Mouse (Mus musculus) kidney, embryonic 15.5 days (tissue): ENCODE measurements around the gene Megf9. TPM values are rescaled to one million over a fixed set of nuclear protein-coding genes. Genes with fewer than 3 reads are reported as not detected.

Experiments used
- ATAC-seq: fragments of 200-750 bp; cut with Nextera tagmentation; replicated peaks from 2 replicates; pipeline ENCODE4 v1.8.0; 2017; ENCODE audit warnings: moderate TSS enrichment; ENCODE audit not compliant: low FRiP score
- H3K27ac ChIP-seq: fragments of 300-500 bp; sonication (generic); 2 replicates; pipeline ENCODE4 v1.5.1; 2015; ENCODE audit warnings: mild to moderate bottlenecking, inconsistent platforms
- H3K27me3 ChIP-seq: fragments of 300-500 bp; sonication (generic); 2 replicates; pipeline ENCODE4 v1.6.1; 2015; ENCODE audit warnings: inconsistent platforms
- H3K36me3 ChIP-seq: fragments of 300-500 bp; sonication (generic); 2 replicates; pipeline ENCODE4 v1.6.1; 2015; ENCODE audit warnings: inconsistent platforms
- H3K4me1 ChIP-seq: fragments of 300-500 bp; sonication (generic); 2 replicates; pipeline ENCODE4 v1.6.1; 2015; ENCODE audit warnings: inconsistent platforms
- H3K4me2 ChIP-seq: fragments of 300-500 bp; sonication (generic); 2 replicates; pipeline ENCODE4 v1.6.1; 2015; ENCODE audit warnings: moderate library complexity, mild to moderate bottlenecking, inconsistent platforms
- H3K4me3 ChIP-seq: fragments of 300-500 bp; sonication (generic); replicated peaks from 2 replicates; pipeline ENCODE4 v1.5.1; 2015; ENCODE audit warnings: mild to moderate bottlenecking, inconsistent platforms
- H3K9ac ChIP-seq: fragments of 300-500 bp; sonication (generic); 2 replicates; pipeline ENCODE4 v1.6.1; 2015; ENCODE audit warnings: mild to moderate bottlenecking, inconsistent platforms
- H3K9me3 ChIP-seq: fragments of 300-500 bp; sonication (generic); replicated peaks from 2 replicates; pipeline ENCODE4 v1.6.1; 2016; ENCODE audit warnings: inconsistent platforms
- WGBS: fragments of 180-500 bp; shearing (Covaris S2); methylation state at CpG from one replicate; pipeline ENCODE4 v1.1.7; 2015; ENCODE audit warnings: mixed read lengths; 5-methylcytosine and 5-hydroxymethylcytosine counted together
- polyA plus RNA-seq: library from polyadenylated mRNA; unstranded; fragments of >200 nt; fragmentation: Nextera tagmentation; extraction: Ambion mirVana; gene quantifications from 2 replicates; pipeline ENCODE4 v1.2.1, GENCODE M21; 2015

Megf9 gene
- polyA plus RNA-seq, 1 experiment from 2014 or later = 13.6 TPM

- WGBS = 79% methylated on average over 6 of the region's 6 CpGs
- ATAC-seq = no peak
- H3K27ac ChIP-seq = no peak overlapping the region
- no peaks in the 10 kb centered on the region for H3K27me3 ChIP-seq
- H3K4me1 ChIP-seq = peaks cover 11% of the 10 kb centered on the region
- H3K9ac ChIP-seq = no peak overlapping the region
- no peak overlapping the region for H3K4me3 ChIP-seq
- H3K9me3 ChIP-seq = no peaks in the 10 kb centered on the region
- H3K36me3 ChIP-seq = no peaks in the 10 kb centered on the region
- H3K4me2 ChIP-seq = no peak overlapping the region
These were observed 5.9 kb upstream of the Megf9 start for GRCm38 (mm10) chr4:70540743-70541142.

GRCm38 (mm10) chr4:70536661-70537580 lies 2.1 kb upstream of the Megf9 start:
- WGBS = 14% methylated on average over 2 of the region's 2 CpGs
- Histone ChIP-seq H3K9ac (no peak overlapping the region), H3K4me1 (peaks cover 30% of the 10 kb centered on the region), H3K27ac (peak overlapping the region; percentile 95; the same call in 1 of the 2 replicates), H3K4me2 (0 out of 2 replicates have a peak overlapping the region, but pooled peaks have one; percentile 63), H3K27me3 (no peaks in the 10 kb centered on the region), H3K4me3 (no peak overlapping the region), H3K36me3 (no peaks in the 10 kb centered on the region), H3K9me3 (no peaks in the 10 kb centered on the region)
- peak; percentile 28 for ATAC-seq

- WGBS = 6% methylated on average over 7 of the region's 7 CpGs
- peaks cover 30% of the 10 kb centered on the region for H3K4me1 ChIP-seq
- H3K9ac ChIP-seq = peak overlapping the region; percentile 87
- H3K27me3 ChIP-seq = no peaks in the 10 kb centered on the region
- no peak for ATAC-seq
- H3K4me2 ChIP-seq = peak overlapping the region; percentile 63
- no peaks in the 10 kb centered on the region for H3K36me3 ChIP-seq
- peak overlapping the region; percentile 93 for H3K4me3 ChIP-seq
- no peaks in the 10 kb centered on the region for H3K9me3 ChIP-seq
- H3K27ac ChIP-seq = peak overlapping the region; percentile 95
These were observed 1.0 kb upstream of the Megf9 start for GRCm38 (mm10) chr4:70535711-70536311.

- peak overlapping the region; percentile 87 for H3K9ac ChIP-seq
- H3K36me3 ChIP-seq = no peaks in the 10 kb centered on the region
- peak overlapping the region; percentile 63 for H3K4me2 ChIP-seq
- peak overlapping the region; percentile 95 for H3K27ac ChIP-seq
- H3K4me3 ChIP-seq = peak overlapping the region; percentile 93
- WGBS = 0% methylated on average over 18 of the region's 18 CpGs
- peak; percentile 53 for ATAC-seq
- no peaks in the 10 kb centered on the region for H3K9me3 ChIP-seq
- no peaks in the 10 kb centered on the region for H3K27me3 ChIP-seq
- H3K4me1 ChIP-seq = peaks cover 30% of the 10 kb centered on the region
These were observed 494 bp upstream of the Megf9 start for GRCm38 (mm10) chr4:70535289-70535688.

GRCm38 (mm10) chr4:70534078-70534890 lies 511 bp downstream of the Megf9 start:
- Histone ChIP-seq H3K9ac (peak overlapping the region; percentile 85), H3K4me2 (peak overlapping the region; percentile 90), H3K4me1 (peaks cover 30% of the 10 kb centered on the region), H3K27ac (peak overlapping the region; percentile 79), H3K4me3 (peak overlapping the region; percentile 93), H3K27me3 (no peaks in the 10 kb centered on the region), H3K36me3 (no peaks in the 10 kb centered on the region), H3K9me3 (no peaks in the 10 kb centered on the region)
- ATAC-seq = peak; percentile 50; the same call in 1 of the 2 replicates
- WGBS = under 1% methylated on average over 66 of the region's 66 CpGs

GRCm38 (mm10) chr4:70533056-70533805 lies 1.6 kb downstream of the Megf9 start:
- ATAC-seq = no peak
- Histone ChIP-seq H3K36me3 (no peaks in the 10 kb centered on the region), H3K4me1 (peaks cover 30% of the 10 kb centered on the region), H3K27me3 (no peaks in the 10 kb centered on the region), H3K9ac (no peak overlapping the region), H3K4me2 (peak overlapping the region; percentile 90), H3K27ac (no peak overlapping the region), H3K4me3 (peak overlapping the region; percentile 93), H3K9me3 (no peaks in the 10 kb centered on the region)
- WGBS = 37% methylated on average over 3 of the region's 3 CpGs

GRCm38 (mm10) chr4:70531021-70531420 lies 3.8 kb downstream of the Megf9 start:
- Histone ChIP-seq H3K27me3 (no peaks in the 10 kb centered on the region), H3K4me2 (no peak overlapping the region), H3K9me3 (no peaks in the 10 kb centered on the region), H3K9ac (no peak overlapping the region), H3K4me3 (no peak overlapping the region), H3K4me1 (peaks cover 21% of the 10 kb centered on the region), H3K27ac (no peak overlapping the region), H3K36me3 (no peaks in the 10 kb centered on the region)
- no peak for ATAC-seq
- WGBS = 83% methylated on average over 1 of the region's 1 CpGs

GRCm38 (mm10) chr4:70528622-70529021 lies 6.2 kb downstream of the Megf9 start:
- Histone ChIP-seq H3K9ac (no peak overlapping the region), H3K4me3 (no peak overlapping the region), H3K36me3 (no peaks in the 10 kb centered on the region), H3K4me2 (no peak overlapping the region), H3K27ac (no peak overlapping the region), H3K9me3 (no peaks in the 10 kb centered on the region), H3K27me3 (no peaks in the 10 kb centered on the region), H3K4me1 (peaks cover 11% of the 10 kb centered on the region; the same call in 1 of the 2 replicates)
- 84% methylated on average over 3 of the region's 3 CpGs for WGBS
- no peak for ATAC-seq

GRCm38 (mm10) chr4:70523346-70523745 lies 11.4 kb downstream of the Megf9 start:
- H3K9ac ChIP-seq = no peak overlapping the region
- H3K4me1 ChIP-seq = no peaks in the 10 kb centered on the region
- no peak overlapping the region for H3K4me3 ChIP-seq
- H3K27me3 ChIP-seq = no peaks in the 10 kb centered on the region
- no peak for ATAC-seq
- no peaks in the 10 kb centered on the region for H3K9me3 ChIP-seq
- no peaks in the 10 kb centered on the region for H3K36me3 ChIP-seq
- no peak overlapping the region for H3K4me2 ChIP-seq
- 66% methylated on average over 2 of the region's 2 CpGs for WGBS
- no peak overlapping the region for H3K27ac ChIP-seq

- Histone ChIP-seq H3K9me3 (no peaks in the 10 kb centered on the region), H3K4me2 (no peak overlapping the region), H3K9ac (no peak overlapping the region), H3K36me3 (no peaks in the 10 kb centered on the region), H3K27ac (no peak overlapping the region), H3K4me1 (no peaks in the 10 kb centered on the region), H3K4me3 (no peak overlapping the region), H3K27me3 (no peaks in the 10 kb centered on the region)
- no peak for ATAC-seq
- WGBS = 92% methylated on average over 1 of the region's 1 CpGs
These were observed 13.1 kb downstream of the Megf9 start for GRCm38 (mm10) chr4:70521506-70522292.

- no peak overlapping the region for H3K4me2 ChIP-seq
- H3K9me3 ChIP-seq = no peaks in the 10 kb centered on the region
- no peaks in the 10 kb centered on the region for H3K36me3 ChIP-seq
- H3K27ac ChIP-seq = no peak overlapping the region
- 80% methylated on average over 1 of the region's 1 CpGs for WGBS
- H3K9ac ChIP-seq = no peak overlapping the region
- H3K4me3 ChIP-seq = no peak overlapping the region
- no peaks in the 10 kb centered on the region for H3K27me3 ChIP-seq
- ATAC-seq = no peak
- no peaks in the 10 kb centered on the region for H3K4me1 ChIP-seq
These were observed 17.1 kb downstream of the Megf9 start for GRCm38 (mm10) chr4:70517646-70518045.
